Mouse (Mus musculus) kidney, postnatal 10 days (tissue): ENCODE data around the gene Tmco1.

Source experiments
- DNase-seq: peaks from one replicate; pipeline ENCODE4 v3.0.0; 2021; ENCODE audit warnings: mixed read lengths

The Tmco1 gene

GRCm38 (mm10) chr1:167374942-167375341, 66.8 kb downstream of the Tmco1 start:
- DNase-seq: peak; percentile 54

GRCm38 (mm10) chr1:167378019-167378418, 69.8 kb downstream of the Tmco1 start:
- no peak for DNase-seq

GRCm38 (mm10) chr1:167379751-167380150, 71.6 kb downstream of the Tmco1 start:
- DNase-seq: no peak

GRCm38 (mm10) chr1:167380223-167380622, 72.0 kb downstream of the Tmco1 start:
- DNase-seq: no peak

- no peak for DNase-seq
Measured at GRCm38 (mm10) chr1:167381050-167382015, 73.2 kb downstream of the Tmco1 start.

GRCm38 (mm10) chr1:167382316-167382715, 74.1 kb downstream of the Tmco1 start:
- no peak for DNase-seq

- DNase-seq: no peak
Measured at GRCm38 (mm10) chr1:167382763-167383162, 74.6 kb downstream of the Tmco1 start.

GRCm38 (mm10) chr1:167383178-167383577, 75.0 kb downstream of the Tmco1 start:
- no peak for DNase-seq
